Mouse (Mus musculus) fat pad, adult 2 months (tissue): ENCODE results near the gene Ddx42.
"Not testable (repeated sequence)": the region's sequence is repeated elsewhere in the genome, so short reads cannot be mapped to it uniquely, and the experiment has no call there.

Experiments used
- DNase-seq: peaks from one replicate; pipeline ENCODE4 v3.0.0-alpha.2; 2011; ENCODE audit warnings: low read depth, low spot score; ENCODE audit errors: extremely low read depth

Gene Ddx42

GRCm38 (mm10) chr11:106201337-106202122 lies 15.2 kb upstream of the Ddx42 start:
- DNase-seq = no peak

DNA sequence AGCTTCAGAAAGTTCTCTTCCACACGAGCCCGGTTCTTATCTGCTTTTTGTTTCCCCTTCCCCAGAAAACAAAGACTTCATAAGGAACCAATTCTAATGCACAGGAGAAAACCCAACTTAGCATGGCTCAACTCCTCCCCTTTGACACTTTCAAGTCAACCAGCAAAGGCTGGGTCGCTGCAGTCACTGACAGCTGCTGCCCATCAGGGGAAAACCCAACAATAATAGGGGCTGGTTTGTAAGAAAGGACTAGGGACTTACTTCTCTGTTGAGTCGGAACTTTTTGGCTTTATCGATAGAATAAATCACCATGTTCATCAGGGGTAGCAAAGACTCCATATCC lies 14.6 kb upstream of the Ddx42 start, which contains the start of gene Strada:
Gene Strada, minus strand, starts transcription at position 46 of the 343 bp plus-strand sequence.
- DNase-seq = no peak

DNA sequence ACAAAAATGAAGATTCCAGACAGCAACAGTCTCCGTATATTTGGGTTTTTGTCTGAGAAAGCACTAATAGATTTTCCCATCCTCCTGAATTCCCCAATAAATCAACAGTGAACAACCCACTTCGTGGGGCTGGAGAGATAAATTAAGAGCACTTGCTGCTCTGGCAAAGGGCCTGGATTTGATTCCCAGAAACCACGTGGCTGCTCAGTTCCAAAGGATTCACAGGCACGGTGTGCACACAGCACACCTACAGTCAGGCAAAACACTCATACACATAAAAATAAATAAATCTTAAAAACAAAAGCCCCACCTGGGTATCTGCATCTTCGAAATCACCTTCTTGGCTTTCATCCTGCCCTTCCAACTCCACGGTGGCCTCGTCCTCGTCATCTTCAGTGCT lies 4.0 kb upstream of the Ddx42 start:
- DNase-seq = no peak

GRCm38 (mm10) chr11:106214856-106215255 lies 1.9 kb upstream of the Ddx42 start:
- DNase-seq = no peak

GRCm38 (mm10) chr11:106215450-106215859 lies 1.3 kb upstream of the Ddx42 start:
- DNase-seq = no peak

- DNase-seq = peak; percentile 97
These were observed 598 bp upstream of the Ddx42 start, which contains the start of gene Ccdc47 for GRCm38 (mm10) chr11:106215927-106216729. Gene Ccdc47, minus strand, starts transcription at chr11:106216344.

DNA sequence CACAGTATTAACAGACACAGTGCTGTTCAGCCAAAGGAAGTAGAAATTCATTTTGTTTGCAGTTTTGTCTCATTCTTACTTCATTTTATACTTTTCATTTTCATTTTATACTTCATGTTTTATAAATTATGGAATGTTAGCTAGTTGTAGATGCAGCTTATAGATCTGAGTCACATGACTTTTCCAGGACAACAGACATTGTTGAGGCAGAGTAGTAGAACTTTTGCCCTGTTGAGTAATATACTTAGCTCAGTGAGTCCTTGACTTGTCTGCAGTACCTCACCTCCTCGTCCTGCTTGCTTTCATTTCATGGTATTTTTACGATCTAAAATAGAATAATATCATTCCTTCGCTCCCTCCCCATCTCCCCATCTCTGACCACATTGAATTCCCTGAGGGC lies 3.9 kb downstream of the Ddx42 start:
- DNase-seq = no peak

GRCm38 (mm10) chr11:106233978-106234377 lies 17.3 kb downstream of the Ddx42 start:
- not testable (repeated sequence) for DNase-seq

DNA sequence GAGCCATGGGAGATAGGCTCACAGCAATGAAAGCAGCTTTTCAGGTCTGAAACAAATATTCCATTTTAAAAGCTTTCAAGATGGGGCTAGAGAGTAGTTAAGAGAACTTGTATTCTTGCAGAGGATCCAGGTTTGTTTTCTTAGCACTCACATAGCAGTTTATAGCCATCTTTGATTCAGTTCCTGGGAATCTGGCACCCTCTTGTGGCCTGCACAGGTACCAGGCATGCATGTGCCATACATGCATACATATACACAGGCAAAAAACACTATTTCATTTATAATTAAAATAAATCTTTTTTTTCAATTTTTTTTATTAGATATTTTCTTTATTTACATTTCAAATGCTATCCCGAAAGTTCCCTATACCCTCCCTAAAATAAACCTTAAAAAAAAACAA lies 30.1 kb downstream of the Ddx42 start:
- no peak for DNase-seq

DNA sequence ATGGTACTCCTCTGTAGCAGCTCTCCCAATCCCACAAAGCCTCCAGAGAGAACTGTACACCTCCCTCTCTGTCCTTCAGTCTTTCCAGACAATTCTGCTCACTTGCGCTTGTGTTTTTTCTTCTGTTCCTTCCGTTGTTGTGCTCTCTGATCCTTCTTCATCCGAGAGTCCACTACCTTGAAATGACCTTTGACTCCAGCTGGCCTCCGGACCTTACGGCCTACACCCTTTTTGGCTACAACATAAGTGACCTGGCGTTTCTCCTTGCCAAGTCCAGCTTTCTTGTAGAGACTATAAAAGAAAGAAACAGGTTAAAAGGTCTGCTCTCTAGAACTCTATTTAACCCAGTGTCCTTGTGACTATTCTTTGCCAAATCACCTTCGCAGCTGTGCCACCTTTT lies 32.6 kb downstream of the Ddx42 start:
- DNase-seq = no peak

GRCm38 (mm10) chr11:106254767-106255166 lies 38.0 kb downstream of the Ddx42 start:
- no peak for DNase-seq

- DNase-seq = no peak
These were observed 38.4 kb downstream of the Ddx42 start for GRCm38 (mm10) chr11:106255174-106255573.

DNA sequence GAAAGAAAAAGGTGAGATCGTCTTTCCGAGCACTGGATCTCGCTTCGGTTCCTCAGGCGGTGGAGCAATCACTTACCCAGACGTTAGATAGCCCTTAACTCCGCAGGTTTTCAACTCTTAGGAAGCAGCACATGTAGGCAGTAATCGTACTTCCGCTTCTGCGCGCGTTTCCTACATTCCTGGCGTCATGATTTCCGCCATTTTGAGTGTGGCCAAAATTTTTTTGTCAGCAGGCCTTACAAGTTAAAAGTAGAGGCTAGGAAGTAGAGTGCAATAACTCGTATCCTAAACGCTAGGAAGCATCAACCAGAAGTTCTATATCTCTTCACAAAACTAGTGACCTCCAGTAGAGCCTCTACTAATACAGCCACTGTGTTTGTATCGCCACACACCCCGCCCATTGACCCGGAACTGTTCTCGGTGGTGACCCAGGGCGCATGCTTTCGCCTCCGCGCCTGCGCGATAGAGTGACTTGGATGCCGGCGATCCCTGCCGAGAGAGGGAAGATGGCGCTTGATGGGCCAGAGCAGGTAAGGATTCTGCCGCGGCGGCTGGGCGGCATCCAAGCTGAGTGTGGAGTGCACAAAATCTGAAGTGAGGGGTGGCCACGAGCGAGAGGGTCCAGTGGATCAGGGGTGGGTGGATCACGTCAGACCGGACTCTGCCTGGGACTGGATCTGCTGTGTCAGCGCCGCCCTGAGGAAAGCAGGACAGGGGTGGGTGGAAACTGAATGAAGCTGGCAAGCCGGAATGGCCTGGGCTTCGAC lies 39.1 kb downstream of the Ddx42 start, which contains the start of the genes Ftsj3 and Psmc5:
Gene Ftsj3, minus strand, starts transcription at position 395 of the 767 bp plus-strand sequence.
Gene Psmc5, plus strand, starts transcription at position 470 of the 767 bp plus-strand sequence.
- DNase-seq = no peak

DNA sequence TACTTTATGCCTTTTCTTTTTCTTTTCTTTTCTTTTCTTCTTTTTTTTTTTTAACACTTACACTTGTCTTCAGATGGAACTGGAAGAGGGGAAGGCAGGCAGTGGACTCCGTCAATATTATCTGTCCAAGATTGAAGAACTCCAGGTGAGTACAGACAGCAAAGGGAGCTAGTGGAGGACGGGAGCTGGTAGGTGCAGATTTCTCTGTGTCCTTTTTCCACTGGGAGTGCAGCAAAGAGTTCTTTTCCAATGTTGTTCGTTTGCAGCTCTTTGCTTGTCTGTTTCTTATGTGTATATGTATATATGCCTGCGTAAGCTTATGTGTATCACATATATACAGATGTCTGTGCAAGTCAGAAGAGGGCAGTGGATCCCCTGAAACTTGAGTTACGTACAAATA lies 40.0 kb downstream of the Ddx42 start:
- no peak for DNase-seq

DNA sequence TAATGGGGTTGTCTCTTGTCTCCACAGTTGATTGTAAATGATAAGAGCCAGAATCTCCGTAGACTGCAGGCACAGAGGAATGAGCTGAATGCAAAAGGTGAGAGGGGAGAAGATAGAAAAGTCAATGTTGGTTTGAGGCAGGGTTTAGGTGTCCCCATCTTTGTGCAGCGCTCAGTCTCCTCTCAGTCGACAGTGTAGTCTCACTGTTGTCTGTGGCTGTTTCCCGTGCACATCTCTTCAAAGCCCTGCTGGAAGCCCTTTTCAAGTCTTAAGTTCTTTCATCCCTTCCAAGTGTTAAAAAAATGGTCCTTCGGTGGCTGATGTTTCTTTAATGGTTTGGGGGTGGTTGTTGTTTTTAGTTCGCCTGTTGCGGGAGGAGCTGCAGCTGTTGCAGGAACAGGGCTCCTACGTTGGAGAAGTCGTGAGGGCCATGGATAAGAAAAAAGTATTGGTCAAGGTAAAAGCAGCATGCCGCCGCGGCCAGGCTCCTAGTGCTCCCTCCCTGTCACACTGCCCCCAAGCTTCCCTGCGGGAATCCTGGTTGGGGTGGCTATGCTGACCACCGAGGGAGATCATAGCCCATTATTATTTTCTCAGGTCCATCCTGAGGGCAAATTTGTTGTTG lies 44.2 kb downstream of the Ddx42 start:
- DNase-seq = no peak

DNA sequence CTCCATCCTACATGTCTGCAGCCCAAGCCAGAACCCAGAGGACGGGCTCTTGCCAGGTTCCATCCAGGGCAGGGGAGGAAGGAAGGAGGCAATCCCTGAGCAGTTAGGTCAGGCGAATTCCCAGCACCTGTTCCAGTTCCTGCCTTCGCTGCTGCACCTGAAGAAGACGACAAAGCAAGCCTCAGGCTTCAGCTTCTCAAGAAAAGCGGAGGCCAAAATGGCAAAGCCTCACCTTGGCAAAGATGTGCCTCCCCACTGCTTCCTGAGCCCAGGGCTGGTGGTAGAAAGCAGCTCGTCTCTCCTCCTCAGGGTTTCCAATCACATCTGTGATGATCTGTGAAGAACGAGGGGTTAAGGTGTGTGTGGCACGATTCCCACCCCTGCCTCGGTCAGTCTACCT lies 47.2 kb downstream of the Ddx42 start:
- no peak for DNase-seq

DNA sequence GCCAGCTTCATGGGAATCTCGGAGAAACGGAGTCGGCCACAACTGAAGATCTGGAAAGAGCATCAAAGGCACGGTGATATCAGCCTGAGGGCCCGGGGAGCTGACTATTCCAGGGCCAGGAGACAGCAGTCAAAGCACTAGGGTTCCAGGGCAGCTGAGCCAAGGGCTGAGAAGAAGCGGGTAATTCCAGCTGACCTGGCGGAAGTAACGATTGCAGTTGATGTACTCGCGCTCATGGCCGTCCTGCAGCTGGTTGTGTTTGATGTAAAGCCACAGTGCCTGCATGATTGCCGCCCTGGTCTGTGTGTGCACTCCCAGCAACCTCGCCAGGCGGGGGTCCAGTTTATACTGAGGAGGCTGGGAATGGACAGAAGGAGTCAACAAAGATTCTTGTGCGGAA lies 48.3 kb downstream of the Ddx42 start:
- no peak for DNase-seq

- DNase-seq = no peak
These were observed 48.8 kb downstream of the Ddx42 start for GRCm38 (mm10) chr11:106265570-106265969.

DNA sequence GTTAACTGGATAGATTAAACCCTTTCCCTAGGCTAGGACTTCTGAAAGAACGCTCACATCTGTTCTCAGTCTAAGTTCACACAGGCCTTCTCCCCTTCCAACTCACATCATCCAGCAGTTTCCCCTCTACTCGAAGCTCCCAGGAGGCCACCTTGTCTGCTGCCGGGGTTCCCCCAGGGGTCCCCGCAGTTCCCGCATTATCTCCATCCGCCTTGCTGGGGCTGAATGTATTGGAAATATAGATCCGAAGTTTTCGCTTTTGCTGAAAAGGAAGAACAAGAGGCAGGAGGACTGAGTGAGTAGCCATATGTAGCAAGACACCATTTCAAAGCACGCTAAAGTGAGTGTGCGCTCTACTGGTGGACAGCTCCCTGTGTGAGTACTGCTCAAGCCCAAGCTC lies 49.7 kb downstream of the Ddx42 start:
- no peak for DNase-seq

DNA sequence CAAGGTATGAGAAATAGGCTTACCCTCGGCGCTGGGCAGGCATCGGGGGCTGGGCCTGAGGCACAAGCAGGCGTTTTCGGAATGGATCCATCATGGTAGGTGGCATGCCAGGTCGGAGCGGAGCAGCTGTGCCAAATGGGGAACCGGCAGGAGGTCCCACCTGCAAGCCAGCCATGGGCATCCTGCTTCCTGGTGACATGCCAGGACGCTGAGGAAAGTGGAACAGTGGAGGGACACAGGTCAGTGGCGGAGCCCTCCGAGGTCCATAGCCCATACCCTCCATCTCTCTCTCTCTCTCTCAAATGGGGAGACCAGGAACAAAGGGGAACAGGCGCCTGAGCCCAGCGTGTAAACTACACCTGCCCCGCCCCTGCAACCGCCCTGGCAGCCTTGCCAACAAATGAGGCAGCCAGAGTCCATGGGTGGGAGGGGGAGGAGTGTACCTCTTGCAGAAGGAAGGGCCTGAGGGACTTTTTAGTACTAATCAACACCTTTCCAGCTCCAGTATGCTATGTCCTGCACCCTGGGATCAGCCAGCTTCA lies 50.7 kb downstream of the Ddx42 start:
- DNase-seq = peak; percentile 57

- no peak for DNase-seq
These were observed 51.1 kb downstream of the Ddx42 start for GRCm38 (mm10) chr11:106267871-106268270.
